Mouse (Mus musculus) cerebellum, adult 8-10 months (tissue): ENCODE measurements at regions not wholly inside any gene's neighbourhood (a gene's known extent, or its start where the extent isn't known, plus 50 kb on each side); places are given as distances from the start of the nearest gene placed in this dataset.
"Not testable (repeated sequence)": the region's sequence is repeated elsewhere in the genome, so short reads cannot be mapped to it uniquely, and the experiment has no call there.

ENCODE experiments used
- DNase-seq: peaks from one replicate; pipeline ENCODE4 v3.0.0; 2022

- DNase-seq, result no peak
Observed at GRCm38 (mm10) chr16:58178744-58179401, 229.4 kb upstream of the Dcbld2 start.

- not testable (repeated sequence) for DNase-seq
Observed at GRCm38 (mm10) chr16:58179981-58180380, 228.3 kb upstream of the Dcbld2 start.

- DNase-seq, result no peak
Observed at GRCm38 (mm10) chr16:58194619-58195497, 213.4 kb upstream of the Dcbld2 start.

- DNase-seq, result no peak
Observed at GRCm38 (mm10) chr16:58211872-58212271, 196.4 kb upstream of the Dcbld2 start.

- DNase-seq, result no peak
Observed at GRCm38 (mm10) chr16:58234686-58235085, 173.6 kb upstream of the Dcbld2 start.

- no peak for DNase-seq
Observed at GRCm38 (mm10) chr16:58236857-58237256, 171.4 kb upstream of the Dcbld2 start.

GRCm38 (mm10) chr16:58276281-58276680 lies 132.0 kb upstream of the Dcbld2 start:
- DNase-seq, result no peak

GRCm38 (mm10) chr16:58281474-58281873 lies 126.8 kb upstream of the Dcbld2 start:
- no peak for DNase-seq

- DNase-seq, result no peak
Observed at GRCm38 (mm10) chr16:58294457-58294856, 113.8 kb upstream of the Dcbld2 start.

GRCm38 (mm10) chr16:58295128-58295527 lies 113.1 kb upstream of the Dcbld2 start:
- no peak for DNase-seq

- peak; percentile 23 for DNase-seq
Observed at GRCm38 (mm10) chr16:58299495-58299894, 108.7 kb upstream of the Dcbld2 start.

- no peak for DNase-seq
Observed at GRCm38 (mm10) chr16:58300098-58300497, 108.1 kb upstream of the Dcbld2 start.

- DNase-seq, result no peak
Observed at GRCm38 (mm10) chr16:58303555-58303954, 104.7 kb upstream of the Dcbld2 start.

- no peak for DNase-seq
Observed at GRCm38 (mm10) chr16:58316889-58317455, 91.3 kb upstream of the Dcbld2 start.

GRCm38 (mm10) chr16:58331087-58331486 lies 77.2 kb upstream of the Dcbld2 start:
- no peak for DNase-seq

- no peak for DNase-seq
Observed at GRCm38 (mm10) chr16:58343921-58344320, 64.3 kb upstream of the Dcbld2 start.

GRCm38 (mm10) chr16:58349354-58349753 lies 58.9 kb upstream of the Dcbld2 start:
- no peak for DNase-seq

GRCm38 (mm10) chr16:58349802-58350201 lies 58.4 kb upstream of the Dcbld2 start:
- DNase-seq, result no peak

GRCm38 (mm10) chr16:58352156-58352555 lies 56.1 kb upstream of the Dcbld2 start:
- no peak for DNase-seq

GRCm38 (mm10) chr16:58354551-58354950 lies 53.7 kb upstream of the Dcbld2 start:
- no peak for DNase-seq
